Mouse (Mus musculus) ES-Bruce4 (cell line): ENCODE measurements around the gene Gm17949. TPM values are rescaled to one million over a fixed set of nuclear protein-coding genes. Genes with fewer than 3 reads are reported as not detected.
A peak's percentile ranks its signal among the peaks of the same experiment; 100 is the strongest.

Experiments
- H3K27ac ChIP-seq: 2 replicates; pipeline ENCODE4 v1.5.1; 2012; ENCODE audit warnings: low read length, inconsistent platforms; ENCODE audit not compliant: insufficient read depth
- H3K27me3 ChIP-seq: 2 replicates; pipeline ENCODE4 v1.6.1; 2012; ENCODE audit warnings: mild to moderate bottlenecking, low read length, inconsistent platforms; ENCODE audit not compliant: control insufficient read depth, poor library complexity, insufficient read depth, severe bottlenecking
- H3K36me3 ChIP-seq: 2 replicates; pipeline ENCODE4 v1.6.1; 2012; ENCODE audit warnings: inconsistent platforms, mild to moderate bottlenecking, low read length, moderate library complexity; ENCODE audit not compliant: control insufficient read depth, poor library complexity, insufficient read depth, severe bottlenecking
- H3K4me1 ChIP-seq: one replicate; pipeline ENCODE4 v1.8.1; 2011; ENCODE audit warnings: low read length; ENCODE audit not compliant: control insufficient read depth, insufficient read depth
- H3K4me3 ChIP-seq: 2 replicates; pipeline ENCODE4 v1.5.1; 2011; ENCODE audit warnings: low read depth, mild to moderate bottlenecking, low read length
- H3K9ac ChIP-seq: 2 replicates; pipeline ENCODE4 v1.6.1; 2012; ENCODE audit warnings: low read depth, mild to moderate bottlenecking, inconsistent platforms; ENCODE audit not compliant: poor library complexity, severe bottlenecking
- H3K9me3 ChIP-seq: replicated peaks from 2 replicates; pipeline ENCODE4 v1.6.1; 2012; ENCODE audit warnings: mild to moderate bottlenecking, low read length, inconsistent platforms; ENCODE audit not compliant: control insufficient read depth, poor library complexity, insufficient read depth, severe bottlenecking
- CTCF ChIP-seq: IDR thresholded peaks from one replicate; pipeline ENCODE4 v1.8.1; 2011; ENCODE audit warnings: low read depth, low read length
- EP300 ChIP-seq: IDR thresholded peaks from 2 replicates; pipeline ENCODE4 v1.6.1; 2011; ENCODE audit warnings: low read depth, low read length; ENCODE audit not compliant: insufficient read depth
- POLR2A ChIP-seq: IDR thresholded peaks from one replicate; pipeline ENCODE4 v1.8.1; 2011; ENCODE audit warnings: low read length; ENCODE audit not compliant: insufficient read depth
- polyA plus RNA-seq: library from polyadenylated mRNA; stranded (reverse); fragments of >200 nt; gene quantifications from 2 replicates; pipeline ENCODE4 v1.2.4, GENCODE M21; 2011; ENCODE audit warnings: low read depth; ENCODE audit not compliant: missing spikeins, insufficient read depth, insufficient read length

Gene Gm17949
- 0.56 TPM in 1 of 2 replicates, not detected in the other for polyA plus RNA-seq

GRCm38 (mm10) chr17:57011236-57012141 is at the start of gene Gm17949, which contains the start of gene Gtf2f1:
TSS of gene Gm17949 (plus strand) at chr17:57011469.
TSS of gene Gtf2f1 (minus strand) at chr17:57011288.
- no peaks in the 10 kb centered on the region for H3K36me3 ChIP-seq
- TF ChIP-seq POLR2A (peak; percentile 95), CTCF (no peak), EP300 (no peak)
- H3K9ac ChIP-seq, result peak within 1 kb of the TSS; percentile 87
- H3K27me3 ChIP-seq, result no peaks in the 10 kb centered on the region
- H3K9me3 ChIP-seq, result no peaks in the 10 kb centered on the region
- H3K4me1 ChIP-seq, result peaks cover 2% of the 10 kb centered on the region
- H3K4me3 ChIP-seq, result peak within 1 kb of the TSS; percentile 93
- H3K27ac ChIP-seq, result peak within 1 kb of the TSS; percentile 66

- TF ChIP-seq CTCF (peak; percentile 38), EP300 (no peak)
- H3K27me3 ChIP-seq, result no peaks in the 10 kb centered on the region
- H3K27ac ChIP-seq, result no peak overlapping the region
- H3K36me3 ChIP-seq, result no peaks in the 10 kb centered on the region
- H3K4me1 ChIP-seq, result no peaks in the 10 kb centered on the region
- no peaks in the 10 kb centered on the region for H3K9me3 ChIP-seq
- H3K4me3 ChIP-seq, result no peak overlapping the region
- H3K9ac ChIP-seq, result no peak overlapping the region
Observed at GRCm38 (mm10) chr17:56961880-56962279, 49.4 kb upstream of the Gm17949 start.

- H3K27me3 ChIP-seq, result no peaks in the 10 kb centered on the region
- TF ChIP-seq EP300, result no peak
- H3K9me3 ChIP-seq, result no peaks in the 10 kb centered on the region
- H3K4me1 ChIP-seq, result no peaks in the 10 kb centered on the region
- no peak overlapping the region for H3K9ac ChIP-seq
- H3K27ac ChIP-seq, result no peak overlapping the region
- no peaks in the 10 kb centered on the region for H3K36me3 ChIP-seq
- H3K4me3 ChIP-seq, result no peak overlapping the region
Observed at GRCm38 (mm10) chr17:56962642-56963405, 48.4 kb upstream of the Gm17949 start.

- Histone ChIP-seq H3K4me1 (no peaks in the 10 kb centered on the region), H3K27ac (no peak overlapping the region), H3K4me3 (no peak overlapping the region), H3K36me3 (no peaks in the 10 kb centered on the region), H3K9ac (no peak overlapping the region), H3K9me3 (no peaks in the 10 kb centered on the region), H3K27me3 (no peaks in the 10 kb centered on the region)
- TF ChIP-seq POLR2A (no peak), CTCF (no peak), EP300 (no peak)
Observed at GRCm38 (mm10) chr17:56963646-56964045, 47.6 kb upstream of the Gm17949 start.

GRCm38 (mm10) chr17:56969321-56969720 is 41.9 kb upstream of the Gm17949 start:
- Histone ChIP-seq H3K9ac (no peak overlapping the region), H3K4me1 (no peaks in the 10 kb centered on the region), H3K9me3 (no peaks in the 10 kb centered on the region), H3K36me3 (no peaks in the 10 kb centered on the region), H3K4me3 (no peak overlapping the region), H3K27me3 (no peaks in the 10 kb centered on the region), H3K27ac (no peak overlapping the region)
- no peak for TF ChIP-seq CTCF
- no peak for TF ChIP-seq EP300
- no peak for TF ChIP-seq POLR2A

GRCm38 (mm10) chr17:56970081-56970480 is 41.2 kb upstream of the Gm17949 start:
- Histone ChIP-seq H3K4me3 (no peak overlapping the region), H3K36me3 (no peaks in the 10 kb centered on the region), H3K9ac (no peak overlapping the region), H3K27me3 (no peaks in the 10 kb centered on the region), H3K9me3 (no peaks in the 10 kb centered on the region), H3K4me1 (peaks cover 3% of the 10 kb centered on the region), H3K27ac (no peak overlapping the region)
- TF ChIP-seq CTCF (no peak), POLR2A (no peak), EP300 (no peak)
